Mouse (Mus musculus): ENCODE data around the gene Adamtsl1.

Gene Adamtsl1

GRCm38 (mm10) chr4:85513792-85514191 is at the start of gene Adamtsl1:
Gene Adamtsl1 (plus strand): TSS chr4:85514172.
- DNase-seq (ENCODE audit: low spot score in 2 of 2): no peak

DNA sequence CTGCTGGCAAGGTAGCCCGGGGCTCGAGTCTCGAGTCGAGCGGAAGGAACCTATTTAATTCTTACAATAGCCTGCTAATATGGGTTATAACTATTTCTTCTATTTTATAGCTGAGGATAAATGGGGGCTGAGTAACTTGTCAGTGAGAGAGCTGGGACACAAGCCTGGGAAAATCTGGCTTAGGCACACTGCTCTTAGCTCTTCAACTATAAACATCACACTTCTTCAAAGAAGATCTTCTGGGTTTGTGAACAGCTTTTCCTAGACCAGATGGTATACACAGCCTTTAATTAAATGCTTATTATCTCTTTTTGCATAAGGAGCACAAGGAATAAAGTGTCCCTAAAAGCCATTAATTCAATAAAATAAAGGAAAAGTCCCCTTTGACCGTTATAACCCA is 30.4 kb upstream of the Adamtsl1 start:
- DNase-seq (ENCODE audit: low spot score in 2 of 2): no peak

GRCm38 (mm10) chr4:85486316-85486946 is 27.5 kb upstream of the Adamtsl1 start:
- no peak for DNase-seq (ENCODE audit: low spot score in 2 of 2)

GRCm38 (mm10) chr4:85505718-85506117 is 8.3 kb upstream of the Adamtsl1 start:
- DNase-seq (ENCODE audit: low spot score in 2 of 2): no peak

- no peak for DNase-seq (ENCODE audit: low spot score in 2 of 2)
These were observed 7.0 kb upstream of the Adamtsl1 start for GRCm38 (mm10) chr4:85506976-85507375.

DNA sequence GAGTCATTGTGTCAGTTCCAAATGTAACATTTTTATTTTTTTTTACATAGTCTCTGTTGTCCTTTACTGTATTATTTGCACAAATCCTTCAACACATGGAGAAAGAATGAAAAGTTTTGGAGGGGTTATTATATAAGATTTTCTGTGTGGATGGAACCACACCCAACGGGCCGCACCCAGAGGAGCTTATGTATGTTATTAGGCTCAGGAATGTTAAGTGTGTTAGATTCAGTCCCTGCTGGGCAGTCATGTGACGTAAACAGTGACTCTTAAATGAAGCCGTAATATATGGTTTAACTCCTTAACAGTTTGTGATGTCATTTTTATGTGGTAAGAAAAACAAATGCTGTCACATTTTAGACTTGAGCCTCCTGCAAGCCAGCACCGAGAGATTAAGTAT is 6.5 kb upstream of the Adamtsl1 start:
- no peak for DNase-seq (ENCODE audit: low spot score in 2 of 2)

- DNase-seq (ENCODE audit: low spot score in 2 of 2): no peak
These were observed 684 bp upstream of the Adamtsl1 start for GRCm38 (mm10) chr4:85513288-85513687.

DNA sequence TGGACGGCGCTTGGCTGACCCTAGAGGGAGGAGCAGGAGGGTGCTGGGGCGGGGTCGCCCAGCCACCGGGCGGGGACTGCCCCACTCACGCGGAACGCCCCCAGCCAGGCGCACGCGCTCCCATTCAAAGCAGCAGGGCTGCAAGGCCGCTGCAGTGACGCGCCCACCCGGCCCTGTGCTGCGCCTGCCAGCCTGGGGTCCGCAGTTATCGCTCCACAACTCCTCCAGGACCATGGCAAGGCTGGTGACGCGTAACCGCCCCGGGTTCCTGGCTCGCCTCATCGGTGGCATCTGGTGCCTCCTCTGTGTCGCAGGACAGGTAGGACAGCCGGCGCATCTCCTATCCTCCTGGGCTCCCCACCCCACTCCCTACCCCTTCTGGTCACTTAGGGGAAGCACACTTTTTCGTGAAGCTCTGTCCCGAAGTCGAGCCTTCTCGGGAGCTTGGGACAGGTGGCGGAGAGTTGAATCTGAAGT is 271 bp downstream of the Adamtsl1 start:
- no peak for DNase-seq (ENCODE audit: low spot score in 2 of 2)

- no peak for DNase-seq (ENCODE audit: low spot score in 2 of 2)
These were observed 13.1 kb downstream of the Adamtsl1 start for GRCm38 (mm10) chr4:85526966-85527566.

DNA sequence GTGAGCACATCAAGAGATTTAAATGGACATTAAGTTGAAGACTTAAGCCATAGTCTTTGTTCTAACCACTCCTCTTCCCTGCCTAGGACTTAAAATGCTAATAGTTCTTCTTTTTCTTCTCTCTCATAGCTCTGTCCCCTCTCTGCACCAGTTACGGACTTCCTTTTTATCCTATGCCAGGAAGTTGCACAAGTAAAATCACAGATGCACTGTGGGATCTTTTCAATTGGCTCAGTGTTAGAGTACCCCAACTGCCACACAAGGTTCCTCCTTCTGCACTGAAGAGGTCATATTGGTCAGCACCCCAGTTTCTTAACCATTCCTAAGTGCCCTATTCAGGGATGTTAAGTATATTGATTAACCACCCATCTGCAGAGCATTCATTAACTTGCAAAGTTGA is 15.9 kb downstream of the Adamtsl1 start:
- no peak for DNase-seq (ENCODE audit: low spot score in 2 of 2)

GRCm38 (mm10) chr4:85539677-85540076 is 25.7 kb downstream of the Adamtsl1 start:
- no peak for DNase-seq (ENCODE audit: low spot score in 2 of 2)

DNA sequence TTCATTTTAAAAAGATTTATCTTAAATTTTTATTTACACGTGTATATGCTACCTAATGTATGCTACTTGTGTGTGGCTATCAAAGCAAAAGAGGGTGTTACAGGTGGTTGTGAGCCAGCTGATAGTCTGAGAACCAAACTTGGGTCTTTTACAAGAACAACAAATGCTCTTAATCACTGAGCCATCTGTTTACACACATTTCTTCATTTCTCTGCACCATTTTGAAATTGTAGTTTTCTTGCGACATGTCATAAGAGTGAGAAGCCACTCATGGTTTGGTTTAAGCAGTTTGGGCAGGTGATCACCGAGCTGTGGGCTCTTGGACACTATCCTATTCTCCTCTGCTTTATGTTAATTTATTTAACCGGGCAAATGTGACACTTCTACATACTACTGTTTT is 29.2 kb downstream of the Adamtsl1 start:
- DNase-seq (ENCODE audit: low spot score in 2 of 2): no peak

GRCm38 (mm10) chr4:85554696-85555095 is 40.7 kb downstream of the Adamtsl1 start:
- no peak for DNase-seq (ENCODE audit: low spot score in 2 of 2)

GRCm38 (mm10) chr4:85559753-85560152 is 45.8 kb downstream of the Adamtsl1 start:
- no peak for DNase-seq (ENCODE audit: low spot score in 2 of 2)

DNA sequence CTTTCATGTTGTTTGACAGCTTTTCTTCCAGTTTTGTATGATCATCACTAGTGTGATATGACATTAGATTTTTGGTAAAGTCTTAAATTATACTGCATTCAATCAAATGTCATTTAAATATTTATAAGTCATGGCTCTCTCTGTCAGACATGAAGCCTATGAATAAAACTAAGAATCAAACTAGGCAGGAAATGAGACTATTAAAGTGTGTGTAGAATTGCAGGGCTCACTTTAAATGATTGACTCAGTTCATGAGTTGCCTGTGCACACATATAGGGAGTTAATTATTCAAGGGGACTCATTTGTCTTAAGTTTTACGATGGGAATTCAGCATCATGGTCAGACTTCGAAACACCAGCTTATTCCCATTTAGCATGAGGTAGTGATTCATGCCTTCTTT is 71.5 kb downstream of the Adamtsl1 start:
- no peak for DNase-seq (ENCODE audit: low spot score in 2 of 2)

DNA sequence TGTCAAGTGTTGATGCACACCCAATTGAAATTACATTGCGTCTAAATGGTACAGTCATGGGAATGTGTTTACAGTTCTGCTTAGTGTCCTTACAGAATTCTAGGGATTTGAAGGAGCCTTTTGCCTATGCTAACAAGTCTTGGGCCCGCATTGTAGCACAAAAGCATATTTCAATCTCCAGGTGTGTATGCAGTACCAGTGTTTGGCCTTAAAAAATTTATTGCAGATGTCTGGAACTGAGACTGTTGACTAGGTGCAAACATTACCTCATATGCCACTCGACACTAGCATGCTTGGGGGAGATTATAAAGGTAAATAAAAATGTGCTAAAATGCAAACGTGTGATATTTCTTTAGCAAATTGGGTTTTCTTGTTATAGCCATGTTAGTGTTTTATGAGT is 75.0 kb downstream of the Adamtsl1 start:
- no peak for DNase-seq (ENCODE audit: low spot score in 2 of 2)

DNA sequence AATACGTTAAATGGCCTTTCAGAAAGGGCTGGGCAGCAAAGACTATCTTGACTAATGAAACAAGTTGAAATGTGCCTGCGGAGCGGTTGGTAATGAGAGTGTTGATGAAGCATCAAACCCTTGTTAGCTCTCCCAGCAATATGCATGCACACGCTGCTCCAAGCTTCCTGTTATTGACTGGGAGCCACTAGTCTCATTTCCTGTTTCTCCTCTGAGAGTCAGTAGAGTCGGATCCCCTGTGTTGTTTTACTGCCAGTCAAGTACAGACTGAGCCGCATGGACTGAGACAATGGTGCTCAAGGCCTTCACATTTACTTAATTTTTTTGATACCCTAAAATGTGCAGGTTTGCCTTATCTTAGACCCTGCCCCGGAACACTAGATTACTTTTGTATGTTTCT is 77.1 kb downstream of the Adamtsl1 start:
- DNase-seq (ENCODE audit: low spot score in 2 of 2): no peak

GRCm38 (mm10) chr4:85594159-85594558 is 80.2 kb downstream of the Adamtsl1 start:
- no peak for DNase-seq (ENCODE audit: low spot score in 2 of 2)

- no peak for DNase-seq (ENCODE audit: low spot score in 2 of 2)
These were observed 99.4 kb downstream of the Adamtsl1 start for GRCm38 (mm10) chr4:85613331-85613730.

DNA sequence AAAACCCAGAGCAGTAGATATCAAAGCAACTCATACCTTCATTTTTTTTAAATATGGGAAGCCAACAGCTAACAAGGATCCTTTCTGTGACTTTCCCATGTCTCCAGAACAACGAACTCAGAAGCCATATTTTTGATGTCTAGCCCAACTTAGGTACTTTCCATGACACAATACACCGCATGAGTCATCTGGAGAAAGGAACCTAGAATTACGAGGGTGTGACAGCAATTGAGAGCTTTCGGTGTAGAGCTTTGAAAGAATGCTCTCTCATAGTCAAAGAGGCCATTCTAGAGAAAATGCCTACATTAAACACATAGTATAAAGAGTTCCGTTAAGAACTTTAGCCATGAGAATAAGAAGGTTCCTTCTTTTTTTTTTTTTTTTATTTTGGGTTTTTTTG is 104.8 kb downstream of the Adamtsl1 start:
- DNase-seq (ENCODE audit: low spot score in 2 of 2): no peak

DNA sequence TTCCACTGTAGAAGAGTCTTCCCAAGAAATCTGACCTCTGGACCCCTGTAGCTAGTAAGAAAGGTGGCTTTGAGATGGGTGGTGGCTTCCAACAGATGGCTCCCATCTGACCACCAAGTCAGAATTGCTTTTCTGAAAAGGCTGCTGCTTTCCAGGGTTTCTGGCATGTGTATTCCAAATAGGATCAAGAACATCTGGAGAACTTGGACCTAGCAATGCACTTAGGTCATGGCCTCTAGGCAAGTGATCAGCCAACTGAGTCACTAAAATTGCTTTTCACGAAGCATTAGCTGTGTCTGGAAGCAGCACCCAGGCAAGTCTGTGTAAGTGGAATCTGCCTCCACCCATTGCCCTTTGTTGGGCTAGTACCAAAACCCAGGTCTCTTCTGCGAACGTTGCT is 105.3 kb downstream of the Adamtsl1 start:
- DNase-seq (ENCODE audit: low spot score in 2 of 2): no peak

DNA sequence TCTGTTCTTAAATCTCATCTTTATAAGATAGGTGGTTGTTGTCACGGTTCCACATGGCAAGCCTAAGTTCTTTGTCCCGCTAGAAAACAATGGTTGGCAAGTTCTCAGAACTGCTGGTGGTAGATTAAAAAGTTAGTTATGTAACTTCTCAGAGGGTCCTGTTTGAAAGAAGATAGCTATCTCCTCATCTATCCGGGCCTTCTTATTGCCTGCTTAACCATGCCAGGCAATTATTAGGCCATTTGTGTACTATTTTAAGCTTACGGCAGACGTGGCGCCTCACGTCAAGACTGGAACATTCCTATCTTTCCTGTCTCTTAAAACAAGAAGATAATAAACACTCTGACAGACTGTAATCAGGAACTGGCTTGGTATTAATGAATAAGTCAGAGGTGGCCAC is 115.4 kb downstream of the Adamtsl1 start:
- DNase-seq (ENCODE audit: low spot score in 2 of 2): no peak

DNA sequence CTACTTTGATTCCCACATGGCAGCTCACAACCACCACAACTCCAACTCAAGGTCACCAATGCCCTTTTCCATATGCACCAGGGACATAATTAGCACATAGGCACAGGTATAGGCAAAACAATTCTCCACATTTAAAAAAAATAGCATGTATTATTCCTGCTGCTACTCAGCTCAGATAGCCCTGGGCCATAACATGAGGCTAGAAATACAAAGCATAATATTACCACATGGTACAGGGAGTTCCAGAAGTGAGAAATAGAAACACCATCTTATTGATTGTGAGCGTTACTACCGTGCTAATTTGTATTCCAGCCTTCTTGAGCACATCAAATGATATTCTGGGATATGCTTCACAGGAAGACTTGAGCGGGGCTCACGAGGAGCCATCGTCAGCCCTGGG is 155.3 kb downstream of the Adamtsl1 start:
- DNase-seq (ENCODE audit: low spot score in 2 of 2): no peak

- DNase-seq (ENCODE audit: low spot score in 2 of 2): no peak
These were observed 155.8 kb downstream of the Adamtsl1 start for GRCm38 (mm10) chr4:85669735-85670134.

All from spleen, postnatal 14 days (tissue).